Comparison of ENCODE assay signal across 15 mouse cellular contexts in the genomic region with DNA sequence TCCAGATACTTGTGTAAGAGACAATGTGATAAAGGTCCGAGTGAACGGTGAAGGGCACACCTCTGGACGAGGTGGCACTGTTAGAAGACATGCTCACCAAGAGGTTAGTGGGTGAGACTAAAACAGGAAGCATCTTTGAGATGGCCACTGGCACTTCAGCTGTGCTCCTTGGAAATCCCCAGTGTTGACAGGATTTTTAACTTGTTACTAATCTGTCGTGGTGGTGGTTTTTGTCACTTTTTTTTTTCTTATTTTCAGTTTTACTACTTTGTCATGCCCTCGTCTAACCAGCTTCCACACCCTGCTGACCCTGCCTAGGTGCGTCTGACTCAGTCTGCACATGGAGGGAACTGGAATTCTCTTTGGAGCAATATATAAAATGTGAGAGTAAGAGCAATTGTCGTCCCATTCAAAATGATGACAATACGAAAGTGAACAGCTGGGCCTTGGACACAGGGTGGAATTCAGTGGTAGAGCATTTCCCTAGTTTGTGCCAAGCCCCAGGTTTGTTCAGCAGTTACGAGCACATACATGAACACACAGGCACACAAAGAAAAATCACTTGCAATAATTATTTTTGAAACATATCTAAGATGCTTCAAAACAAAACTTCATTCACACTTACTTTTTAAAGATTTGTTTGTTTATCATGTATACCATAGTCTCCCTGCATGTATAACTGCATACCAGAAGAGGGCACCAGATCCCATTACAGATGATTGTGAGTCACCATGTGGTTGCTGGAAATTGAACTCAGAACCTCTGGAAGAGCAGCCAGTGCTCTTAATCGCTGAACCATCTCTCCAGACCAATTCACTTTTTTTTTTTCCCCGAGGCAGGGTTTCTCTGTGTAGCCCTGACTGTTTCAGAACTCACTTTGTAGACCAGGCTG. TPM values are rescaled to one million over a fixed set of nuclear protein-coding genes. Genes with fewer than 3 reads are reported as not detected.
DNase-seq lines count a peak whose midpoint lies in the region; ATAC-seq and TF ChIP-seq lines count a peak whose summit lies in the region.
"Had no signal": no experiment of that assay in that cellular context is flagged by ENCODE, and none has a peak within 500 bp of the region (broad histone marks: within the 10 kb centered on the region; RNA-seq: fewer than 3 reads in every experiment).

No protein-coding gene starts in this region.

- TF ChIP-seq POLR2A in heart, adult 2 months (IDR thresholded peaks at IDR 0.05; ENCODE audit: insufficient read depth, low read depth, low read length), result no peak

- WGBS in heart, adult 2 months, result 53% methylated on average over 11 of the region's 11 CpGs
- 57% methylated on average over 11 of the region's 11 CpGs for WGBS in liver, postnatal 0 days (ENCODE audit: insufficient replicate concordance)
- 49% methylated on average over 11 of the region's 11 CpGs for WGBS in liver, embryonic 12.5 days (ENCODE audit: insufficient replicate concordance)

- no peaks in the 10 kb centered on the region for H3K36me3 ChIP-seq in heart, adult 2 months (ENCODE audit: control insufficient read depth, insufficient read depth, low read length)
- no peaks in the 10 kb centered on the region for H3K36me3 ChIP-seq in liver, postnatal 0 days (replicated peaks; ENCODE audit: insufficient read depth, low read length)
- no peaks in the 10 kb centered on the region for H3K36me3 ChIP-seq in liver, embryonic 12.5 days
- H3K36me3 ChIP-seq: heart, embryonic 10.5 days; hindbrain, embryonic 10.5 days; midbrain, embryonic 13.5 days had no signal

- peak; percentile 72 for TF ChIP-seq CTCF in heart, adult 2 months (IDR thresholded peaks at IDR 0.05)
- TF ChIP-seq CTCF in liver, postnatal 0 days (IDR thresholded peaks at IDR 0.05; ENCODE audit: low read depth), result peak; percentile 60
- peak; percentile 60 for TF ChIP-seq CTCF in Patski (IDR thresholded peaks at IDR 0.05)

- H3K9me3 ChIP-seq in liver, postnatal 0 days (ENCODE audit: low read length), result no peaks in the 10 kb centered on the region
- H3K9me3 ChIP-seq in liver, embryonic 12.5 days (replicated peaks), result no peaks in the 10 kb centered on the region
- H3K9me3 ChIP-seq: heart, embryonic 10.5 days; hindbrain, embryonic 10.5 days; midbrain, embryonic 13.5 days had no signal

- no peaks in the 10 kb centered on the region for H3K79me2 ChIP-seq in heart, adult 2 months (replicated peaks; ENCODE audit: control insufficient read depth, insufficient read depth, low read length)

- H3K4me3 ChIP-seq in heart, adult 2 months, result no peak overlapping the region
- no peak overlapping the region for H3K4me3 ChIP-seq in liver, postnatal 0 days (ENCODE audit: low read depth, low read length)
- H3K4me3 ChIP-seq in liver, embryonic 12.5 days, result no peak overlapping the region
- H3K4me3 ChIP-seq: heart, embryonic 10.5 days; hindbrain, embryonic 10.5 days; midbrain, embryonic 13.5 days had no signal

- CTCF ChIA-PET in Patski (lab: Charles Lee), result interaction anchor here (1.1 kb wide), 2 partner anchors 13 to 577 kb away, joined by 3 to 6 read pairs; no protein-coding TSS in a partner anchor

- H3K27ac ChIP-seq in heart, adult 2 months, result no peak overlapping the region
- no peak overlapping the region for H3K27ac ChIP-seq in liver, postnatal 0 days (ENCODE audit: low read depth)
- H3K27ac ChIP-seq in liver, embryonic 12.5 days, result no peak overlapping the region
- H3K27ac ChIP-seq: heart, embryonic 10.5 days; hindbrain, embryonic 10.5 days; midbrain, embryonic 13.5 days had no signal

- TF ChIP-seq EP300 in heart, adult 2 months (IDR thresholded peaks at IDR 0.05; ENCODE audit: insufficient read depth, low read depth, low read length), result no peak
- TF ChIP-seq EP300 in liver, postnatal 0 days (IDR thresholded peaks at IDR 0.05; ENCODE audit: low read depth), result no peak

- POLR2A ChIA-PET in Patski (lab: Charles Lee), result interaction anchor here (1.3 kb wide), 1 partner anchor 12 kb away, joined by 3 read pairs; no protein-coding TSS in a partner anchor

- H3K4me2 ChIP-seq in liver, postnatal 0 days (ENCODE audit: low read depth, low read length), result no peak overlapping the region
- no peak overlapping the region for H3K4me2 ChIP-seq in liver, embryonic 12.5 days
- H3K4me2 ChIP-seq: midbrain, embryonic 13.5 days had no signal

- no peak for ATAC-seq in liver, postnatal 0 days
- ATAC-seq in liver, embryonic 12.5 days, result no peak
- ATAC-seq in Patski, result no peak
- no peak for ATAC-seq in granulocyte monocyte progenitor cell, adult 5-6 weeks (replicated peaks; ENCODE audit: poor library complexity, severe bottlenecking)
- ATAC-seq: midbrain, embryonic 13.5 days had no signal

- in situ Hi-C loops in Patski (cut with MboI; ENCODE audit: low pct_unique_long_range_greater_than_20kb), result no loop called here

- H3K27me3 ChIP-seq in heart, adult 2 months (ENCODE audit: control insufficient read depth, insufficient read depth, low read length), result no peaks in the 10 kb centered on the region
- peaks cover 8% of the 10 kb centered on the region; the same call in 1 of the 2 replicates for H3K27me3 ChIP-seq in liver, postnatal 0 days (ENCODE audit: insufficient read depth, low read length)
- peaks cover 12% of the 10 kb centered on the region; the same call in 1 of the 2 replicates for H3K27me3 ChIP-seq in liver, embryonic 12.5 days (replicated peaks)
- peaks cover 12% of the 10 kb centered on the region for H3K27me3 ChIP-seq in Patski

- H3K9ac ChIP-seq in heart, adult 2 months (ENCODE audit: low read depth, low read length), result no peak overlapping the region
- no peak overlapping the region for H3K9ac ChIP-seq in liver, postnatal 0 days (replicated peaks)
- no peak overlapping the region for H3K9ac ChIP-seq in liver, embryonic 12.5 days
- H3K9ac ChIP-seq: midbrain, embryonic 13.5 days had no signal

- intact Hi-C loops in heart, adult 2 months (cut with DNase I), result loop anchor here (10.0 kb wide), 1 partner anchor 550 kb away; no protein-coding TSS in a partner anchor

- H3K4me1 ChIP-seq in heart, adult 2 months (ENCODE audit: control insufficient read depth, insufficient read depth, low read length), result peaks cover 1% of the 10 kb centered on the region; the same call in 1 of the 2 replicates
- 0 out of 2 replicates have a peak, but pooled peaks cover 2% of the 10 kb centered on the region for H3K4me1 ChIP-seq in liver, postnatal 0 days (ENCODE audit: insufficient read depth)
- peaks cover 22% of the 10 kb centered on the region for H3K4me1 ChIP-seq in liver, embryonic 12.5 days

- no peak for DNase-seq in heart, adult 2 months
- no peak for DNase-seq in heart, postnatal 4 days
- DNase-seq in liver, postnatal 0 days, result no peak
- DNase-seq in A20 (ENCODE audit: low read depth, low spot score) (peak; percentile 74), Patski (ENCODE audit: low read depth, low spot score) (no peak)
- no peak for DNase-seq in right cerebral cortex, postnatal 4 days
- DNase-seq: cerebellum, adult 11-12 months; embryo, embryonic 11 days; layer of hippocampus, adult 9-11 months; left cerebral cortex, postnatal 4 days had no signal

RNA-seq across cellular contexts. Expression of a gene that starts 3.5 kb away (rescaled TPM):
- 10 to 100 TPM; 11.0 to 12.1 TPM for total RNA-seq in heart, adult 2 months (2021)
- polyA plus RNA-seq in heart, adult 2 months (2012; rRNA removed), result 7.7 and 16.6 TPM in 2 replicates
- 10 to 100 TPM; 12.1 to 13.1 TPM for total RNA-seq in heart, postnatal 4 days (2021)
- 1.5 and 1.9 TPM in 2 replicates for polyA plus RNA-seq in liver, postnatal 0 days (2015; fragmentation: Nextera tagmentation; extraction: Ambion mirVana)
- polyA plus RNA-seq in liver, embryonic 12.5 days (2016; fragmentation: Nextera tagmentation; extraction: Ambion mirVana), result 2.1 and 2.4 TPM in 2 replicates
- polyA plus RNA-seq in Patski (2021), result 5.5 TPM
- 1.9 and 2.5 TPM in 2 replicates for total RNA-seq in granulocyte monocyte progenitor cell, adult 5-6 weeks (2014; fragmentation: Nextera tagmentation)
- total RNA-seq in granulocyte monocyte progenitor cell, adult 5-6 weeks (2017), result 3.5 and 4.1 TPM in 2 replicates
